Mouse (Mus musculus): ENCODE measurements at regions not wholly inside any gene's neighbourhood (a gene's known extent, or its start where the extent isn't known, plus 50 kb on each side); places are given as distances from the start of the nearest gene placed in this dataset.

GRCm38 (mm10) chr8:66623361-66623760, 64.6 kb downstream of the Npy5r start:
- TF ChIP-seq POLR2A (IDR thresholded peaks at IDR 0.05; ENCODE audit: low read depth, low read length) (no peak), CTCF (IDR thresholded peaks at IDR 0.05; ENCODE audit: extremely low read depth, insufficient read length, insufficient replicate concordance, low read depth, low read length) (no peak)

Data from small intestine, adult 2 months (tissue).